Mouse (Mus musculus) left cerebral cortex, postnatal 4 days (tissue): ENCODE measurements around the gene Sparcl1. TPM values are rescaled to one million over a fixed set of nuclear protein-coding genes. Genes with fewer than 3 reads are reported as not detected.

Experiments used
- DNase-seq: peaks from one replicate; pipeline ENCODE4 v3.0.0-alpha.2; 2022
- intact Hi-C: fragments of 180-260 bp; cut with DNase I; formaldehyde crosslinking; loops from one replicate; pipeline ENCODE4 v1.15.1; 2025
- total RNA-seq, 2 experiments: library from RNA; stranded (reverse); gene quantifications; 2 replicates each; pipeline ENCODE4 v1.2.3; 2021

Gene Sparcl1
- total RNA-seq, 2 experiments from 2014 or later: 465 to 498 TPM

- DNase-seq: no peak
- intact Hi-C loops: no loop called here
These were observed 1.5 kb downstream of the Sparcl1 start for GRCm38 (mm10) chr5:104112016-104112415.

GRCm38 (mm10) chr5:104110171-104110920, 3.2 kb downstream of the Sparcl1 start:
- peak; percentile 59 for DNase-seq
- intact Hi-C loops: no loop called here

- intact Hi-C loops: no loop called here
- no peak for DNase-seq
These were observed 4.0 kb downstream of the Sparcl1 start for GRCm38 (mm10) chr5:104109516-104109915.

- intact Hi-C loops: no loop called here
These were observed 4.6 kb downstream of the Sparcl1 start for GRCm38 (mm10) chr5:104108879-104109369.

GRCm38 (mm10) chr5:104108127-104108875, 5.2 kb downstream of the Sparcl1 start:
- intact Hi-C loops: no loop called here
- peak; percentile 30 for DNase-seq

More at GRCm38 (mm10) chr5:104108879-104109369, 4.6 kb downstream of the Sparcl1 start:
- peak; percentile 26 for DNase-seq

- DNase-seq: no peak
- intact Hi-C loops: no loop called here
These were observed 9.4 kb downstream of the Sparcl1 start for GRCm38 (mm10) chr5:104104111-104104510.

- intact Hi-C loops: no loop called here
- no peak for DNase-seq
These were observed 10.4 kb downstream of the Sparcl1 start for GRCm38 (mm10) chr5:104103171-104103570.

- no peak for DNase-seq
- intact Hi-C loops: no loop called here
These were observed 11.6 kb downstream of the Sparcl1 start for GRCm38 (mm10) chr5:104101678-104102531.

- intact Hi-C loops: no loop called here
- DNase-seq: no peak
These were observed 17.2 kb downstream of the Sparcl1 start for GRCm38 (mm10) chr5:104096078-104096938.

GRCm38 (mm10) chr5:104095416-104096077, 18.0 kb downstream of the Sparcl1 start:
- intact Hi-C loops: no loop called here
- DNase-seq: no peak

- intact Hi-C loops: no loop called here
- DNase-seq: no peak
These were observed 23.8 kb downstream of the Sparcl1 start for GRCm38 (mm10) chr5:104089751-104090150.

GRCm38 (mm10) chr5:104085366-104085765, 28.2 kb downstream of the Sparcl1 start:
- intact Hi-C loops: no loop called here
- no peak for DNase-seq

GRCm38 (mm10) chr5:104080736-104081135, 32.8 kb downstream of the Sparcl1 start:
- intact Hi-C loops: no loop called here
- no peak for DNase-seq

GRCm38 (mm10) chr5:104077508-104077907, 36.0 kb downstream of the Sparcl1 start, which contains the start of gene Gm17660:
Gene Gm17660, minus strand, starts transcription at chr5:104077608.
- intact Hi-C loops: loop anchor here (10.0 kb wide), 1 partner anchor 257 kb away; no protein-coding TSS in a partner anchor
- no peak for DNase-seq

GRCm38 (mm10) chr5:104076361-104076760, 37.2 kb downstream of the Sparcl1 start:
- peak; percentile 29 for DNase-seq
- intact Hi-C loops: loop anchor here (10.0 kb wide), 1 partner anchor 258 kb away; no protein-coding TSS in a partner anchor

- intact Hi-C loops: loop anchor here (10.0 kb wide), 1 partner anchor 260 kb away; no protein-coding TSS in a partner anchor
- peak; percentile 78 for DNase-seq
These were observed 39.1 kb downstream of the Sparcl1 start for GRCm38 (mm10) chr5:104074388-104074787.

- no peak for DNase-seq
- intact Hi-C loops: loop anchor here (10.0 kb wide), 1 partner anchor 261 kb away; no protein-coding TSS in a partner anchor
These were observed 39.9 kb downstream of the Sparcl1 start for GRCm38 (mm10) chr5:104073602-104074001.

- no peak for DNase-seq
- intact Hi-C loops: loop anchor here (10.0 kb wide), 1 partner anchor 262 kb away; no protein-coding TSS in a partner anchor
These were observed 41.2 kb downstream of the Sparcl1 start for GRCm38 (mm10) chr5:104072272-104072886.
